In the genomic region with DNA sequence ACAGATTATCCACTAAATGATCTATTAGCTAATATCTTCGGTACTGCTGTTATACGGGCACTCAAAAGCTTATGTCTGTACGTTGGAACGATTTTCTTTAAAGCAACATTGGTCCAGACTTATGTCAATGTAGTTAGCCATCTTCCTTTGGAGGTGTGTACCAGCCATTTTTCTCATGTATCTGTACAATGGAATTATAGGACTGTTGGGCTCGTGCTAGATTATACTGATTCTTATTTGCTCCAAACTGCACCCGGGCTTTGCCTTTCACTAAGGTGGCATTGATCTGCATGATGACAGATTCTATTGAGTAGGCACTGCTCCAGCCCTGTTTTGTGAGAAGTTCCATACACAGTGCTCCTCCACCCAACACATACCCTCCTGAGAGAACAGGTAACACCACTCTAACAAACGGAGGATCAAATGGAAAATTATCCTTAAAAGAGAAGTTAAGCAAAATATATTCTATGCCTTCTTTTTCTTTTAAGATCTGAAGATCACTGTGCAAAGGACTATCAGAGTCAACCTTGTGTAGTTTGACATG, we compare ENCODE assay signal across 16 mouse cellular contexts. TPM values are rescaled to one million over a fixed set of nuclear protein-coding genes. Genes with fewer than 3 reads are reported as not detected.
A peak's percentile ranks its signal among the peaks of the same experiment; 100 is the strongest.
DNase-seq lines count a peak whose midpoint lies in the region; ATAC-seq and TF ChIP-seq lines count a peak whose summit lies in the region.
"Not testable (repeated sequence)": the region's sequence is repeated elsewhere in the genome, so short reads cannot be mapped to it uniquely, and the experiment has no call there.
"Had no signal": no experiment of that assay in that cellular context is flagged by ENCODE, and none has a peak within 500 bp of the region (broad histone marks: within the 10 kb centered on the region; RNA-seq: fewer than 3 reads in every experiment).

No protein-coding gene starts in this region.

- 10% methylated on average over 7 of the region's 7 CpGs for WGBS in midbrain, embryonic 11.5 days

- H3K4me1 ChIP-seq in midbrain, embryonic 11.5 days (ENCODE audit: control insufficient read depth, insufficient read depth, low read length): peaks cover 12% of the 10 kb centered on the region; the same call in 1 of the 2 replicates

- H3K9ac ChIP-seq in midbrain, embryonic 11.5 days (ENCODE audit: low read length): not testable (repeated sequence)

- H3K27me3 ChIP-seq in midbrain, embryonic 11.5 days (ENCODE audit: control insufficient read depth, insufficient read depth, low read length): peaks cover 56% of the 10 kb centered on the region

- intact Hi-C loops in heart, postnatal 10 days (cut with DNase I): not testable (repeated sequence)

- not testable (repeated sequence) for TF ChIP-seq CTCF in brain, embryonic 14.5 days (IDR thresholded peaks at IDR 0.05; ENCODE audit: borderline replicate concordance, extremely low read depth, insufficient read depth, insufficient read length)

- H3K4me2 ChIP-seq in midbrain, embryonic 11.5 days: not testable (repeated sequence)

- peak; percentile 19 for DNase-seq in brain, embryonic 14.5 days (ENCODE audit: low read depth)
- DNase-seq in embryo, embryonic 11 days: peak; percentile 10
- DNase-seq in heart, postnatal 10 days: peak; percentile 30 to 32
- DNase-seq in kidney, adult 18-20 months: peak; percentile 15
- peak; percentile 87 for DNase-seq in midbrain, embryonic 11.5 days (ENCODE audit: low spot score, missing footprints)
- DNase-seq in retina, embryonic 14.5 days (ENCODE audit: low spot score): peak; percentile 24

- TF ChIP-seq POLR2A in brain, embryonic 14.5 days (IDR thresholded peaks at IDR 0.05; ENCODE audit: borderline replicate concordance, extremely low read depth, insufficient read depth, insufficient read length, poor library complexity, severe bottlenecking): not testable (repeated sequence)

- H3K4me3 ChIP-seq in midbrain, embryonic 11.5 days (ENCODE audit: low read depth, low read length): not testable (repeated sequence)

- H3K36me3 ChIP-seq in midbrain, embryonic 11.5 days (ENCODE audit: control insufficient read depth, insufficient read depth, low read length): not testable (repeated sequence)

- H3K9me3 ChIP-seq in midbrain, embryonic 11.5 days (ENCODE audit: control insufficient read depth, low read length): not testable (repeated sequence)

- not testable (repeated sequence) for ATAC-seq in midbrain, embryonic 11.5 days (ENCODE audit: low FRiP score)

- not testable (repeated sequence) for H3K27ac ChIP-seq in midbrain, embryonic 11.5 days (ENCODE audit: low read depth, low read length)

RNA-seq across cellular contexts. Expression of a gene that starts 4.1 kb away (rescaled TPM):
- polyA plus RNA-seq in brain, embryonic 14.5 days (2012; rRNA removed): 2.6 and 3.4 TPM in 2 replicates
- 1 to 10 TPM; 1.5 to 2.2 TPM for total RNA-seq in heart, postnatal 10 days (2021)
- polyA plus RNA-seq in midbrain, embryonic 11.5 days (2014; fragmentation: Nextera tagmentation; extraction: Ambion mirVana): 24.8 and 29.2 TPM in 2 replicates
- polyA plus RNA-seq: erythroblast, embryonic 14.5 days had no signal

RNA-seq across cellular contexts. Expression of a gene that starts 5.2 kb away (rescaled TPM):
- 1.1 TPM in 2 replicates for polyA plus RNA-seq in brain, embryonic 14.5 days (2012; rRNA removed)
- under 1 TPM; 0.45 to 0.57 TPM for total RNA-seq in heart, postnatal 10 days (2021)
- polyA plus RNA-seq in midbrain, embryonic 11.5 days (2014; fragmentation: Nextera tagmentation; extraction: Ambion mirVana): 18.1 and 18.4 TPM in 2 replicates
- total RNA-seq: gastrocnemius, postnatal 36 days; heart, adult 8-10 months; heart, postnatal 36 days; MEL had no signal
- polyA plus RNA-seq: CD4-positive, CD25-positive, alpha-beta regulatory T cell, adult 4 months; erythroblast, embryonic 14.5 days had no signal

RNA-seq across cellular contexts. Expression of a gene that starts 5.2 kb away (rescaled TPM):
- polyA plus RNA-seq in brain, embryonic 14.5 days (2012; rRNA removed): 0.78 and 0.93 TPM in 2 replicates
- not detected for total RNA-seq in heart, postnatal 10 days (2021)
- 1.00 and 1.0 TPM in 2 replicates for polyA plus RNA-seq in midbrain, embryonic 11.5 days (2014; fragmentation: Nextera tagmentation; extraction: Ambion mirVana)
- total RNA-seq: adrenal gland, postnatal 14 days; gastrocnemius, adult 18-20 months; gastrocnemius, postnatal 36 days; granulocyte monocyte progenitor cell, adult 5-6 weeks; heart, adult 8-10 months; heart, postnatal 36 days; hindbrain, postnatal 0 days; MEL had no signal
- polyA plus RNA-seq: erythroblast, embryonic 14.5 days had no signal

Comparison
In these comparisons a context has a peak if more than half of its experiments do, and no peak if none do; other contexts are left out.
1. DNase-seq: peak in every context shown above with its lines; median percentile 87 in midbrain, embryonic 11.5 days; 31 in heart, postnatal 10 days; 24 in retina, embryonic 14.5 days; 19 in brain, embryonic 14.5 days; 15 in kidney, adult 18-20 months; 10 in embryo, embryonic 11 days.